Mouse (Mus musculus) CD8-positive naive resting alpha-beta T cell, adult 57 days (primary cell): ENCODE data around the gene Enthd1. TPM values are rescaled to one million over a fixed set of nuclear protein-coding genes. Genes with fewer than 3 reads are reported as not detected.

Experiments used
- total RNA-seq: library from RNA; stranded (reverse); gene quantifications from one replicate; pipeline ENCODE4 v1.2.4, GENCODE M21; 2023

Gene Enthd1
- 0.46 TPM for total RNA-seq

GRCm38 (mm10) chr15:80565106-80565665 lies at the start of gene Enthd1:
Enthd1 (minus strand) TSS chr15:80565156.

GRCm38 (mm10) chr15:80572291-80572690 lies 7.3 kb upstream of the Enthd1 start, which contains the start of gene Grap2:
Grap2 (plus strand) TSS chr15:80572594.

Other genes starting within 250 kb of the Enthd1 start
- 614 TPM for gene Grap2, start 7.4 kb upstream of the Enthd1 start, total RNA-seq
- 0.21 TPM for gene Fam83f, start 106.7 kb upstream of the Enthd1 start, total RNA-seq
- gene Tnrc6b, start 146.2 kb upstream of the Enthd1 start, total RNA-seq: 256 TPM